Mouse (Mus musculus) limb, embryonic 13.5 days (tissue): Measurements from ENCODE around the gene Fank1. TPM values are rescaled to one million over a fixed set of nuclear protein-coding genes. Genes with fewer than 3 reads are reported as not detected.

Experiments used
- ATAC-seq: fragments of 200-750 bp; cut with Nextera tagmentation; 2 replicates; pipeline ENCODE4 v1.8.0; 2017; ENCODE audit warnings: low read depth, moderate number of reproducible peaks, moderate TSS enrichment; ENCODE audit not compliant: low FRiP score
- H3K27ac ChIP-seq: fragments of 300-500 bp; sonication (generic); 2 replicates; pipeline ENCODE4 v1.5.1; 2015; ENCODE audit warnings: inconsistent platforms, mild to moderate bottlenecking, moderate library complexity
- H3K27me3 ChIP-seq: fragments of 300-500 bp; sonication (generic); 2 replicates; pipeline ENCODE4 v1.6.1; 2015; ENCODE audit warnings: mild to moderate bottlenecking, inconsistent platforms
- H3K36me3 ChIP-seq: fragments of 300-500 bp; sonication (generic); 2 replicates; pipeline ENCODE4 v1.6.1; 2015; ENCODE audit warnings: inconsistent platforms, mild to moderate bottlenecking, moderate library complexity
- H3K4me1 ChIP-seq: fragments of 300-500 bp; sonication (generic); 2 replicates; pipeline ENCODE4 v1.6.1; 2015; ENCODE audit warnings: inconsistent platforms
- H3K4me2 ChIP-seq: fragments of 300-500 bp; sonication (generic); replicated peaks from 2 replicates; pipeline ENCODE4 v1.6.1; 2015; ENCODE audit warnings: inconsistent platforms, mild to moderate bottlenecking, moderate library complexity
- H3K4me3 ChIP-seq: fragments of 300-500 bp; sonication (generic); 2 replicates; pipeline ENCODE4 v1.5.1; 2015; ENCODE audit warnings: moderate library complexity, mild to moderate bottlenecking, inconsistent platforms
- H3K9ac ChIP-seq: fragments of 300-500 bp; sonication (generic); 2 replicates; pipeline ENCODE4 v1.6.1; 2015; ENCODE audit warnings: mild to moderate bottlenecking, inconsistent platforms
- H3K9me3 ChIP-seq: fragments of 300-500 bp; sonication (generic); 2 replicates; pipeline ENCODE4 v1.6.1; 2016; ENCODE audit warnings: inconsistent platforms
- WGBS: fragments of 180-500 bp; shearing (Covaris S2); methylation state at CpG from one replicate; pipeline ENCODE4 v1.1.7; 2015; 5-methylcytosine and 5-hydroxymethylcytosine counted together
- polyA plus RNA-seq: library from polyadenylated mRNA; unstranded; fragments of >200 nt; fragmentation: Nextera tagmentation; extraction: Ambion mirVana; gene quantifications from 2 replicates; pipeline ENCODE4 v1.2.1, GENCODE M21; 2015

Fank1 gene
- polyA plus RNA-seq, 1 experiment from 2014 or later = 0.17 TPM

GRCm38 (mm10) chr7:133775796-133776625 is 650 bp upstream of the Fank1 start:
- Histone ChIP-seq H3K4me1 (peaks cover 10% of the 10 kb centered on the region), H3K4me3 (peak overlapping the region; percentile 75), H3K9ac (peak overlapping the region; percentile 76), H3K36me3 (no peaks in the 10 kb centered on the region), H3K9me3 (no peaks in the 10 kb centered on the region), H3K27me3 (peaks cover 36% of the 10 kb centered on the region), H3K4me2 (peak overlapping the region; percentile 86), H3K27ac (no peak overlapping the region)
- 5% methylated on average over 38 of the region's 38 CpGs for WGBS
- ATAC-seq = no peak; the same call in 1 of the 2 replicates

- 67% methylated on average over 6 of the region's 6 CpGs for WGBS
- Histone ChIP-seq H3K27me3 (peaks cover 23% of the 10 kb centered on the region), H3K4me1 (peaks cover 4% of the 10 kb centered on the region; the same call in 1 of the 2 replicates), H3K4me3 (no peak overlapping the region), H3K4me2 (no peak overlapping the region), H3K9ac (no peak overlapping the region), H3K36me3 (no peaks in the 10 kb centered on the region), H3K27ac (no peak overlapping the region), H3K9me3 (no peaks in the 10 kb centered on the region)
- no peak for ATAC-seq
These were observed 4.9 kb downstream of the Fank1 start for GRCm38 (mm10) chr7:133781583-133781982.

- Histone ChIP-seq H3K9ac (no peak overlapping the region), H3K36me3 (no peaks in the 10 kb centered on the region), H3K4me1 (peaks cover 2% of the 10 kb centered on the region; the same call in 1 of the 2 replicates), H3K27ac (no peak overlapping the region), H3K4me3 (no peak overlapping the region), H3K27me3 (peaks cover 21% of the 10 kb centered on the region), H3K9me3 (no peaks in the 10 kb centered on the region), H3K4me2 (no peak overlapping the region)
- no peak for ATAC-seq
- WGBS = 67% methylated on average over 6 of the region's 6 CpGs
These were observed 5.3 kb downstream of the Fank1 start for GRCm38 (mm10) chr7:133781991-133782390.

- Histone ChIP-seq H3K9me3 (no peaks in the 10 kb centered on the region), H3K27ac (no peak within 1 kb of the TSS), H3K9ac (no peak within 1 kb of the TSS), H3K4me1 (no peaks in the 10 kb centered on the region), H3K27me3 (peaks cover 13% of the 10 kb centered on the region; the same call in 1 of the 2 replicates), H3K4me3 (no peak within 1 kb of the TSS), H3K4me2 (no peak within 1 kb of the TSS), H3K36me3 (no peaks in the 10 kb centered on the region)
- WGBS = 24% methylated on average over 18 of the region's 18 CpGs
- ATAC-seq = no peak
These were observed 6.2 kb downstream of the Fank1 start, which contains the start of gene Dhx32 for GRCm38 (mm10) chr7:133782717-133783435. Dhx32 (minus strand) TSS chr7:133782726.

GRCm38 (mm10) chr7:133787571-133787970 is 10.9 kb downstream of the Fank1 start:
- Histone ChIP-seq H3K36me3 (no peaks in the 10 kb centered on the region), H3K9me3 (no peaks in the 10 kb centered on the region), H3K27me3 (0 out of 2 replicates have a peak, but pooled peaks cover 12% of the 10 kb centered on the region), H3K4me3 (no peak overlapping the region), H3K9ac (no peak overlapping the region), H3K27ac (no peak overlapping the region), H3K4me2 (no peak overlapping the region), H3K4me1 (no peaks in the 10 kb centered on the region)
- 83% methylated on average over 6 of the region's 6 CpGs for WGBS
- ATAC-seq = no peak

- no peak for ATAC-seq
- Histone ChIP-seq H3K27me3 (0 out of 2 replicates have a peak, but pooled peaks cover 6% of the 10 kb centered on the region), H3K36me3 (no peaks in the 10 kb centered on the region), H3K9me3 (no peaks in the 10 kb centered on the region), H3K9ac (no peak overlapping the region), H3K4me3 (no peak overlapping the region), H3K27ac (no peak overlapping the region), H3K4me2 (no peak overlapping the region), H3K4me1 (no peaks in the 10 kb centered on the region)
- WGBS = 77% methylated on average over 3 of the region's 3 CpGs
These were observed 11.5 kb downstream of the Fank1 start for GRCm38 (mm10) chr7:133788147-133788546.

GRCm38 (mm10) chr7:133790171-133790570 is 13.5 kb downstream of the Fank1 start:
- 0 out of 2 replicates have a peak, but pooled peaks cover 3% of the 10 kb centered on the region for H3K27me3 ChIP-seq
- no peaks in the 10 kb centered on the region for H3K4me1 ChIP-seq
- no peak overlapping the region for H3K9ac ChIP-seq
- ATAC-seq = no peak
- no peak overlapping the region for H3K27ac ChIP-seq
- H3K9me3 ChIP-seq = no peaks in the 10 kb centered on the region
- 69% methylated on average over 4 of the region's 4 CpGs for WGBS
- H3K4me3 ChIP-seq = no peak overlapping the region
- no peaks in the 10 kb centered on the region for H3K36me3 ChIP-seq
- no peak overlapping the region for H3K4me2 ChIP-seq

GRCm38 (mm10) chr7:133790608-133791229 is 14.1 kb downstream of the Fank1 start:
- H3K9ac ChIP-seq = no peak overlapping the region
- 80% methylated on average over 4 of the region's 4 CpGs for WGBS
- H3K4me2 ChIP-seq = no peak overlapping the region
- H3K27me3 ChIP-seq = 0 out of 2 replicates have a peak, but pooled peaks cover 3% of the 10 kb centered on the region
- H3K27ac ChIP-seq = no peak overlapping the region
- ATAC-seq = no peak
- no peak overlapping the region for H3K4me3 ChIP-seq
- no peaks in the 10 kb centered on the region for H3K36me3 ChIP-seq
- H3K4me1 ChIP-seq = no peaks in the 10 kb centered on the region
- H3K9me3 ChIP-seq = no peaks in the 10 kb centered on the region

GRCm38 (mm10) chr7:133792771-133793170 is 16.1 kb downstream of the Fank1 start:
- H3K36me3 ChIP-seq = no peaks in the 10 kb centered on the region
- no peak overlapping the region for H3K27ac ChIP-seq
- H3K4me3 ChIP-seq = no peak overlapping the region
- H3K9me3 ChIP-seq = no peaks in the 10 kb centered on the region
- H3K27me3 ChIP-seq = 0 out of 2 replicates have a peak, but pooled peaks cover 3% of the 10 kb centered on the region
- no peak for ATAC-seq
- H3K4me1 ChIP-seq = no peaks in the 10 kb centered on the region
- H3K4me2 ChIP-seq = no peak overlapping the region
- WGBS = 16% methylated on average over 1 of the region's 1 CpGs
- H3K9ac ChIP-seq = no peak overlapping the region

GRCm38 (mm10) chr7:133793248-133794131 is 16.8 kb downstream of the Fank1 start:
- Histone ChIP-seq H3K36me3 (no peaks in the 10 kb centered on the region), H3K27me3 (0 out of 2 replicates have a peak, but pooled peaks cover 3% of the 10 kb centered on the region), H3K4me2 (no peak overlapping the region), H3K4me1 (no peaks in the 10 kb centered on the region), H3K27ac (no peak overlapping the region), H3K9me3 (no peaks in the 10 kb centered on the region), H3K9ac (no peak overlapping the region), H3K4me3 (no peak overlapping the region)
- ATAC-seq = no peak
- 56% methylated on average over 10 of the region's 10 CpGs for WGBS

GRCm38 (mm10) chr7:133794720-133795119 is 18.1 kb downstream of the Fank1 start:
- Histone ChIP-seq H3K27ac (no peak overlapping the region), H3K4me3 (no peak overlapping the region), H3K4me1 (no peaks in the 10 kb centered on the region), H3K9ac (no peak overlapping the region), H3K4me2 (no peak overlapping the region), H3K9me3 (no peaks in the 10 kb centered on the region), H3K27me3 (0 out of 2 replicates have a peak, but pooled peaks cover 3% of the 10 kb centered on the region), H3K36me3 (no peaks in the 10 kb centered on the region)
- ATAC-seq = no peak
- 88% methylated on average over 2 of the region's 2 CpGs for WGBS
